Comparison of ENCODE assay signal across 13 mouse cellular contexts in the genomic region with DNA sequence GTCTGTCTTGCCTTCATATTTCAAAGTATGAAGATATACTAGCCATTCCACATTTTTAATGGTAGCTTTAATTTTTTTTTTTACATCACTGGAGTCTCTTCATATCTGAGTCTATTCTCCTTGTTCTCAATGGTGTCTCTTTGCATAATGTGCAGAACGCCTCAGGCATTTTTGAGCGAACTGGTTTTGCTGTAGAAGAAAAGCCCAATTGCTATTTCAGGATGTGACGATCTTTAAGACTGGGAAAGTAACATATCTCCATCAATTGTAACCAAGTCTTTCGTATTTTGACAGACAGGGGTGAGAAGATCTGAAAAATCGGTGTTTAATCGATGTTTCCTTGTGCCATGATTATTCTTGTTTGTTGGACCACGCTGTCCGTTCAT.
"Had no signal": no experiment of that assay in that cellular context is flagged by ENCODE, and none has a peak within 500 bp of the region (broad histone marks: within the 10 kb centered on the region; RNA-seq: fewer than 3 reads in every experiment).

No protein-coding gene starts in this region.

- ATAC-seq: liver, postnatal 0 days had no signal

- H3K27me3 ChIP-seq: liver, embryonic 13.5 days; liver, embryonic 15.5 days; lung, embryonic 15.5 days; megakaryocyte, embryonic 14.5 days; neural tube, embryonic 12.5 days; stomach, embryonic 15.5 days had no signal

- H3K4me2 ChIP-seq: liver, embryonic 13.5 days; liver, embryonic 15.5 days had no signal

- DNase-seq: liver, embryonic 13.5 days; liver, postnatal 0 days; lung, adult 2 months; lung, postnatal 10 days; right cerebral cortex, postnatal 14 days; thymus, adult 18-20 months; thymus, postnatal 36 days had no signal

- H3K9me3 ChIP-seq: liver, embryonic 13.5 days; liver, embryonic 15.5 days; lung, embryonic 15.5 days; megakaryocyte, embryonic 14.5 days; midbrain, embryonic 12.5 days; neural tube, embryonic 12.5 days; stomach, embryonic 15.5 days had no signal

- H3K27ac ChIP-seq: liver, embryonic 13.5 days; liver, embryonic 15.5 days; lung, embryonic 15.5 days; neural tube, embryonic 12.5 days; stomach, embryonic 15.5 days had no signal

- H3K9ac ChIP-seq: liver, embryonic 13.5 days; liver, embryonic 15.5 days; liver, postnatal 0 days; lung, embryonic 15.5 days; midbrain, embryonic 12.5 days; neural tube, embryonic 12.5 days; stomach, embryonic 15.5 days had no signal

- H3K4me3 ChIP-seq: liver, embryonic 13.5 days; liver, embryonic 15.5 days; lung, embryonic 15.5 days; megakaryocyte, embryonic 14.5 days; midbrain, embryonic 12.5 days; neural tube, embryonic 12.5 days; stomach, embryonic 15.5 days had no signal

- H3K36me3 ChIP-seq: liver, embryonic 13.5 days; liver, embryonic 15.5 days; lung, embryonic 15.5 days; midbrain, embryonic 12.5 days; neural tube, embryonic 12.5 days; stomach, embryonic 15.5 days had no signal

- H3K4me1 ChIP-seq: liver, embryonic 13.5 days; liver, embryonic 15.5 days; megakaryocyte, embryonic 14.5 days had no signal
